Mouse (Mus musculus): ENCODE results near the gene Cdadc1. TPM values are rescaled to one million over a fixed set of nuclear protein-coding genes. Genes with fewer than 3 reads are reported as not detected.

Gene Cdadc1
- polyA plus RNA-seq, 1 experiment = 4.2 TPM

DNA sequence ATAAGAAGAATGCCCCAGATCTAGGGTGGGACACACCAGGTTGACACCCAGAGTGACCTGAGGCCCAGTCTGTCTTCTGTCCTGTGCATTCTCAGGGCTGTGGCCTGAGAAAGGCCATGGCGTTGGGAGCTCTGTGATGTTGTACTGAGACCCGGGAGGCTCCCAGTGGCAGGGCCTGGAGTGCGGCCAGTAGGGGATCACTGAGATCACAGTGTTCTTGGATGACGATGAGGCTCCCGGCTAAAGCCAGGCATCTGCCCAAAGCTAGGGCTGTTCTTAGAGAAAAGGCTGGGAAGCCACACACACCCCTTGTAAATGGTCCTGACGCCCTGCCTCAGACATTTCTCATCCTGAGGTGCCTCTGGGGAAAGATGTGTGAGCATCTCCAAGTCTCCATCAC lies 48.7 kb downstream of the Cdadc1 start:
- WGBS = 72% methylated on average over 6 of the region's 6 CpGs
- DNase-seq (ENCODE audit: low read depth, low spot score) = no peak

DNA sequence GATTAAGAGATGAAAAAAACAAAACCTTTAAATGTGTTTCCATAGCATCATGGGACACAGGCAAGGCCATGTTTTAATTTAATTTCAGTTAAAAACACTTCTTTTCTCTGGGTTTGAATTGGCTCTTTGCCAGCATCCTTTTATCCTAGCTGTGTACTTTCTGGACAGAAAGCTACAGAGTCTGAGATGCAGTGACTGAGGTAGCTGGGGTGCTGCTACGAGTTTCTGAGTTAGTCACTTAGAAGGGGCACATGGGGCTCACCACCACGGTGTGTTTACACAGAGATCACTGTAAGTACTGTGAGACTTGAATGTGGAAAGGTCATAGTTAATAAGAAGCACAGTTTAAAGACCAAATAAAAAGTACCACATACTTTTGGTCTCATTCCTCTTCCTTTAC lies 49.2 kb downstream of the Cdadc1 start:
- DNase-seq (ENCODE audit: low read depth, low spot score) = no peak
- 27% methylated on average over 2 of the region's 2 CpGs for WGBS

DNA sequence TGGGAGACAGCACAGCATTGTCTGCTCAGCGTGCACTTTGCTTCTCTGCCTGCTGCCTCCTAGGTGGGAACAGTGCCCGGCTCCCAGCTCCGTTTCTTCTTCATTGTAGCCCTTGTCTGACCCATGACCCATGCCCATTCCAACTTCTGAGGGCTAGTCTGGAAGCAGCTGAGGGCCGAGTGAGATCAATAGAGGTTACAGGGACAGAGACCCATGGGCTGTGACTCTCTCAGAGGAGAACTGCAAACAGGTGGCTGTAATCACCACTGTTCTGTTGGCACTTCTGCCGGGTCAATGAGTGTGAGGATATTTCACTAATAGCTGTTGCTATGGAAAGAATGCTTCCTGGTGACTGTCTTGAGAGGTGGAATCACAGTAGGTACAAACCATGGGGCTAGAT lies 50.2 kb downstream of the Cdadc1 start:
- DNase-seq (ENCODE audit: low read depth, low spot score) = no peak
- WGBS = 74% methylated on average over 5 of the region's 5 CpGs

DNA sequence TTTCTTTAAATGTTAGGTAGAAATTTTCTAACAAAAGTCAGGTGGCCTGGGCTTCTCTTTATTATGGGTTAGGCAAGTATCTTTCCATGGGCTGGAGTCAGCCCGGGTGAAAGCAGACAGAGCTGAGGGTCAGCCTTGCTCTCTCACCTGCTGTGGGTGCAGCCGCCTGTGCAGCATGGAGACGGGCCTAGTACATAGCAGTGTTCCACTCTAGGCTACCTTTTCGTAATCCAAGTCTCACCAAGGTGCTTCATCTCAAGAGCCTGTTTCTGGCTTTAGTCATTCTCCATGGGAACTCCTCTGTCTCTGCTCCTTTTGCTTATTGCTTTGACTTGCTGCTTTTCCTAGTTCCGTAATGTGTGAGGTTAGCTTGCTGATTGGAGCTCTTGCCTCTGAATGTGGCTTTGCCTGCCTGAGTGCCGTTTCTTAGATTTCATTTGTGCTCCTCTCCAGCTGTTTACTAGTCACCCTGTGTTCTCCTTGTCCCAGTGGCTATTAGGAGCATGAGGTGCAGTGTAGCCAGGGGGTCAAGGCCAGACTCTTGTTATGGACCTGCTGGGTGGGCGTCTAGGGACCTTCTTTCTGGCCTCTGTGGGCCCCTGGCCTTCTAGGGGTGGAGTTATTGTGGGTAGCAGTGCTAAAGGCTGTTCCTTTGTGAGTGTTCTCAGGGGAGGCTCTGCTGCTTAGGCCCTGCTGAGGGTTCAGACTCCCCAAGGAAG lies 51.4 kb downstream of the Cdadc1 start:
- WGBS = 89% methylated on average over 7 of the region's 7 CpGs
- no peak for DNase-seq (ENCODE audit: low read depth, low spot score)

DNA sequence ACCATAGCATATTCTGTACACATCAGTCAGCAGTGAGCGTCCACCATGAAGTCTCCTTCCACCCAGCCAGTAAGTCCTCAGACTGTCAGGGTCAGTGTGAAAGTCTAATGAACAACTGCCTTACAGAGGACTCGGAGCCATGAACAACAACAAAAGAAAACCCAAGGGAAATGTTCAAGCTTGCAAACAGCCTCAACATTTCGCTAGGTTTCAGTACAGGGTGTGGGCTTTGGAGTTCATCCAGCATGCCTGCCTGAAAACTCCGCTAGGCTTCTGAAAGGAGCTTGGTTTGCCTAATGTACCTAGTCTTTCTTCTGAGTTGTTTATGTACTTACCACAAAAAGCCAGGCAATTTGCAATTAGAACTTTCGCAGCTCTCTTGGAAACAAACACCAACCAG lies 53.8 kb downstream of the Cdadc1 start:
- 38% methylated on average over 5 of the region's 5 CpGs for WGBS

DNA sequence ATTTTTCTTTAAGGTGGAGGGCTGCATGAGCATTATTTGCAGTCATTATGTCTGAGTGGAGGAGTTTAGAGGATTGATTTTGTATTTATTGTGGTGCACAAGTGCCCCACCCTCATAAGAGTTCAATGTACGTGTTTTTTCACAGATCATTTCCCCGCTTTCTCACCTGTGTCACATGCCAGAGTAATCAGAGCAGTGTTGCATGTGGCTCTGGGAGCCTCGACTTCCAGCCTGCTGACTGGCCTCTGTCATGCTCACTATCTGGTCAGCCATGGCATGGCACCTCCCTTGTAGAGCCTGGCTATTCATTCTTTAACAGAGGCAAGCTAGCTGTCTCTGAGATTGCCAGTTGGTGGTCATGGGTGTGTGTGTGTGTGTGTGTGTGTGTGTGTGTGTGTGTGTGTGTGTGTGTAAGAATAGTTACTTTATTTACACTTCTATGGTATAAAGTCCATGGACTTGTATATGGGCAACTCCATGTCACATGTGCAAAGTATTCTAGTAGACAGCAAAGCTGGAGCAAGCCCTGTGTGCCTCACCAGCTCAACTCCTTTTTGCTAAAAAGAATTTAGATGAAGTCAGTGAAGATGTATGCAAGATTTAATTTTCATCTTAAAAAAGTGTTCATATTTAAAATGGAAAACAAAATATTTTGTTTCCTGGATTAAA lies 54.5 kb downstream of the Cdadc1 start:
- DNase-seq (ENCODE audit: low read depth, low spot score) = no peak

More for the DNA sequence above, 53.8 kb downstream of the Cdadc1 start:
- DNase-seq (ENCODE audit: low read depth, low spot score) = no peak

DNA sequence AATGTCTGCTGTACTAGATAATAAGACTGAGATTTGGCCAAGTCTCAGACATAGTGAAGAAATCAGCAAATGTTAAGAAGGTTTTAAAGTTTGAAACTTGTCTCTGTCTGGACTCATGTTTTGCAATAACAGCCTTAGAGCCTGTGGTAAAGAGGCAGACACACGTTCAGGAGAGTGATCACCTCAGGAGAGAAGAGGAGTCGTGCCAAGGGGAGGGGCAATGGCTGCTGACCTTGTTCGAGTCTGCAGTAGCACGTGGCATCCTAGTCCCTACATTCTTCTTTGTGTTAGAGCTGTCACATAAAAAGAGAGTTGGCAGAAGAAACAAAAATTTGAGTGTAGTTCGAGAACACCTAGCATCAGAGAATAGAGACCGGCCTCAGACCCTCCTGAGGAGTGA lies 57.0 kb downstream of the Cdadc1 start:
- 56% methylated on average over 6 of the region's 6 CpGs for WGBS
- no peak for DNase-seq (ENCODE audit: low read depth, low spot score)

More for the DNA sequence above, 54.5 kb downstream of the Cdadc1 start:
- 37% methylated on average over 3 of the region's 3 CpGs for WGBS

DNA sequence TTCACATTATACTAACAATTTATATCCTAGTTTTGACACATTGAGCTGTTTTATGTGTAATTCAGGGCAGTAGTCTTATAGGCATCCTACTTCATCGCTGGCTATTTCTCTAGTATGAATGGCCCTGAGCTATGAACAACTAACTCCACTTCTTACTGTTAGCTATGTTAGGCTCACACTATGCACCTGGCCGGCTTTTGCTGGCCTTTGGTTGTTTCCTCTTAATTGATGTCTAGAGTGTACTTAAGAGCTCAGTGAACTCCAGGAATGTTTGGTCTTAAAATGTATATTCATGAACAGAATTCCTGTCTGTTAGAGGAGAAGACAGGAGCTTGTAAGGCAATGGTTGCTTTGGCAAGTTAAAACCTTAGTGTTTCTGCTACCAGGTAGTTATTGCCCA lies 57.5 kb downstream of the Cdadc1 start:
- 82% methylated on average over 2 of the region's 2 CpGs for WGBS
- DNase-seq (ENCODE audit: low read depth, low spot score) = no peak

DNA sequence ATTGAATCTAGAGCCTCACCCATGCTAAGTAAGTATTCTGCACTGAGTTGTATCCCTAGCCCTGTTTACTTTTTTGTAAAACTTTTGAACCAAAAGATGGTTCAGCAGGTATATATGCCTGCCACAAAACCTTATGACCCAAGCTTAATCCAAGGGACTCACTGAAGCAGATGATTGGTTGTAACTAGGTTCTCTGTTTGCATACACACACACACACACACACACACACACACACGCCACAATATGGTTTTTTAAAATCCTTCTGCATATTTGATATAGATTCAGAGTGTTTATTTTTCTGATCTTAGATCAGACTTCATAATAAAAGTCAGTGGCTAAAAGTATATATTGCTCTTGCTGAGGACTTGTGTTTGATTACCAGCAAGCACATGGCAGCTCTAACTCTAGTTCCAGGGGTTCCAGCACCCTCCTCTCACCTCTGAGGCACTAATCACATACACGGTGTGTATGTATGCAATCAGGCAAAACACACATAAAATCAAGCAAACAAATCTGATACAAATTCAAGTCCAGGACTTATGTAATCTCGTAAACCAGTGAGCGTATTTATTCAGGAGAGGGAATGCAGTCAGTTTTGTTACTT lies 59.8 kb downstream of the Cdadc1 start:
- WGBS = 49% methylated on average over 4 of the region's 4 CpGs

DNA sequence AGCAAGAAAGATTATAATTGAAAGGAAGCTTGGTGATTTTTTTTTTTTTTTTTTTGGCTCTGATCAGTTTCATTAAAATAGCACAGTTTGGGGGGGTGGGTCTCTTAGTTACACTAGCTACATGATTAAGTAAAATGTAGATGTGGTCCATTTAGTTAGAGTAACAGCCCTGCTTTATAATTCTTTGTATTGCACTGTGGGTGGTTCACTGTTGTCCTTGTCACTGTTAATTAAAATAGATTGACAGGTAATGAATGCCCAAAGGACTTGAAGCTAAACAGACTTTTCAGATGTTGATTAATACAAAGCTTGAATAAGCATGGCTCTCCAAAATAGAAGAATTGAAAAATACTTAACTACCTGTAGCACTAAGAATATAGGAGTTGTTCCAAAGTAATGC lies 63.9 kb downstream of the Cdadc1 start:
- DNase-seq (ENCODE audit: low read depth, low spot score) = no peak

More for the DNA sequence above, 59.8 kb downstream of the Cdadc1 start:
- DNase-seq (ENCODE audit: low read depth, low spot score) = no peak

DNA sequence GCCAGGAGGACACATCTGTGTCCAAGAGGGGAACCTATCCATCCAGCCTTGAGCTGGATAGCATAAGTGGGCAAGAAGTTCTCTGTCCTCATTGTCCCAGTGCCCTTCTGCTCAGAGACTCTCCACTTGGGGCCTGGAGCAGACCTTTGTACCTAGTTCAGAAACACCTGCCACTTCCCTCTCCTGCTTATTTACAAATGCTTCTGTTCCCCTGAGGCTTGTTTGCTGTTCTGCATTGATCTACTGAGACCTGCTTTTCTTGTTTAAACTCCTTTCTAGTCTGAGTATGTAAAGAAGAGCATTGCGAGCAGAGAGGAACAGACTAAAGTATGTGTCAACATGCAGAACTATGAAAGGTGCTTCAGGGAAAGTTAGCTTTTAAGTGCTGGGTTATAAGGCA lies 64.8 kb downstream of the Cdadc1 start:
- WGBS = 38% methylated on average over 1 of the region's 1 CpGs
- DNase-seq (ENCODE audit: low read depth, low spot score) = peak; percentile 43

DNA sequence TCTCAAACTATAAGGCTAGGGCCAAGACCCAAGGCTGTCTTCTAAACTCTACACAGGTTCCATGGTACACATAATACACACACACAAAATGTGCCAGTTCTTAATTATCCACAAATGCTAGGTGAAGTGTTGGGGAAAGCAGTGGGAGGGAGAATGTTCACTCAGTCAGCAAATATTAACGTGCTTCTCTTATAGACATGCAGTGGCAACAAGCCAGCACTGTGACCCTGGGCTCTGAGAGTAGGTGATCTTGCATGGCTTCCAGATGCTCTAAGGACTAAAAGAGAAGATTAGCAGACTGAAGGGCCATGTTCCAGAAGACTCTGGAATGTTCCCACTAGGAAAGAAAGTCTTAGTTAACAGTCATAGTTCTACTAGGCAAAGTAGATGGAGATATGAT lies 67.0 kb downstream of the Cdadc1 start:
- no peak for DNase-seq (ENCODE audit: low read depth, low spot score)
- 57% methylated on average over 1 of the region's 1 CpGs for WGBS

DNA sequence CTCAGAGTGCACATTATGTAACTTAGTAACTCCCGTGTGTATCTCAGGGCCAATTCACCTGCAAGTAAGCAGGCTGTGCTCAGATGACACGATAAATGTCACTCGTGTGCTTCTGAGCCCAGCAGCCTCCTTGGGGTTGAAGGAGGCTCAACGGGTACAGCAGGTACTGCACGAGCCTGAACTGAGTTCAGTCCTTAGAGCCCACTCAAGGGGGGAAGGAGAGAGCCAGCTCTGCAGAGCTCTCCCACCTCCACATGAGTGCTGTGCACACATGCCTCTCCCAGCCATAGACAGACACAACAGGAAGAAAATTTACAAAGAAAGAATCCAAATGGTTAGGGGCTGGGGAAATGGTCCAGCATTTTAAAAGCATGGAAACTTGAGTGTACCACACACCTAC lies 71.9 kb downstream of the Cdadc1 start:
- DNase-seq (ENCODE audit: low read depth, low spot score) = no peak

DNA sequence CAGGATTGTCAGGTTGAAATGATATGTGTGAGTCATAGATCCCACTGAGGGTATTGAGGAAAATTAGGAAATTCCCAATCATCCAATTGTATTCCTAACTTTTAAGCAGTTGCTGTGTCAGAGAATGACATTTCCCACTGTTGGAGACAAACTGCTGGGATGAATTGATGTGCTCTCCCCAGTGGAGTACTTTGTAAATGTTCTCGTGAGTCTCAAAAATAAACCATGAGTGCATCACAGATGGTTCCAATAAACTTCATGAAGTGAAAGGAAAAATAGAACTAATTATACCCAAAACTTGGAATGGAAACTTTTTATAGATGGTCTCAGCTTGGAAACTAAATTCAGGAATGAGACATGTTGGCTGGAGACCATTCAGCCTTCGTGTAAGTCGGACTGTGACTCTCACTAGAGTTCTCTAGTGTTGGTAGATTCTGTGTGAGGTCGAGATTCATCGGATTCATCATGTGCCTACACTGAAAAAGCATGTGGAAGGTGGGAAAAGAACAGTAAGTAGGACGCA lies 83.8 kb downstream of the Cdadc1 start:
- DNase-seq (ENCODE audit: low read depth, low spot score) = no peak
- 74% methylated on average over 6 of the region's 6 CpGs for WGBS

More for the DNA sequence above, 71.9 kb downstream of the Cdadc1 start:
- WGBS = 82% methylated on average over 5 of the region's 5 CpGs

Other genes with a start within 250 kb of the Cdadc1 start
- gene Phf11d, start 232.5 kb downstream of the Cdadc1 start, polyA plus RNA-seq (2012; rRNA removed) = 3.0 and 4.3 TPM in 2 replicates
- gene Phf11c, start 202.6 kb downstream of the Cdadc1 start, polyA plus RNA-seq (2012; rRNA removed) = 0.52 and 0.86 TPM in 2 replicates
- gene Setdb2, start 157.1 kb downstream of the Cdadc1 start, polyA plus RNA-seq (2012; rRNA removed) = 2.5 and 4.1 TPM in 2 replicates
- gene Cab39l, start 157.0 kb downstream of the Cdadc1 start, polyA plus RNA-seq (2012; rRNA removed) = 8.4 and 8.6 TPM in 2 replicates
- gene Shisa2, start 27.3 kb upstream of the Cdadc1 start, polyA plus RNA-seq (2012; rRNA removed) = 6.4 and 8.4 TPM in 2 replicates

Measured in large intestine, adult 2 months (tissue).